Mouse (Mus musculus) gastrocnemius, adult 2 months (tissue): ENCODE data around the gene Cdrt4. TPM values are rescaled to one million over a fixed set of nuclear protein-coding genes. Genes with fewer than 3 reads are reported as not detected.

ENCODE experiments used
- DNase-seq: peaks from one replicate; pipeline ENCODE4 v3.0.0; 2022
- H3K27ac ChIP-seq: fragments of 200-600 bp; 2 replicates; pipeline ENCODE4 v1.8.1; 2022; ENCODE audit warnings: mild to moderate bottlenecking
- H3K4me3 ChIP-seq: fragments of 200-600 bp; 2 replicates; pipeline ENCODE4 v1.8.1; 2022; ENCODE audit warnings: mild to moderate bottlenecking, moderate library complexity
- CTCF ChIP-seq: fragments of 200-600 bp; IDR thresholded peaks from 2 replicates; pipeline ENCODE4 v1.8.1; 2022; ENCODE audit warnings: antibody characterized with exemption, mild to moderate bottlenecking, moderate library complexity
- intact Hi-C: fragments of 180-260 bp; cut with DNase I; formaldehyde crosslinking; loops from one replicate; pipeline ENCODE4 v1.15.1; 2025
- total RNA-seq, 2 experiments: library from RNA; stranded (reverse); gene quantifications; 2 replicates each; pipeline ENCODE4 v1.2.3; 2021

Gene Cdrt4
- total RNA-seq, 2 experiments from 2014 or later, result not detected

- no peak for TF ChIP-seq CTCF
- intact Hi-C loops, result no loop called here
- no peak for DNase-seq
- H3K4me3 ChIP-seq, result no peak overlapping the region
- no peak overlapping the region for H3K27ac ChIP-seq
Measured at GRCm38 (mm10) chr11:63009761-63010160, 58.8 kb downstream of the Cdrt4 start.

GRCm38 (mm10) chr11:63017327-63018082 lies 66.5 kb downstream of the Cdrt4 start:
- intact Hi-C loops, result no loop called here
- TF ChIP-seq CTCF, result no peak
- DNase-seq, result no peak
- no peak overlapping the region for H3K27ac ChIP-seq
- no peak overlapping the region for H3K4me3 ChIP-seq

GRCm38 (mm10) chr11:63018083-63018622 lies 67.2 kb downstream of the Cdrt4 start:
- Histone ChIP-seq H3K4me3 (no peak overlapping the region), H3K27ac (no peak overlapping the region)
- no peak for TF ChIP-seq CTCF
- intact Hi-C loops, result no loop called here
- DNase-seq, result peak; percentile 44

GRCm38 (mm10) chr11:63020633-63021032 lies 69.6 kb downstream of the Cdrt4 start:
- intact Hi-C loops, result no loop called here
- no peak for TF ChIP-seq CTCF
- Histone ChIP-seq H3K4me3 (no peak overlapping the region), H3K27ac (peak overlapping the region; percentile 56)
- DNase-seq, result no peak

GRCm38 (mm10) chr11:63021141-63021806 lies 70.3 kb downstream of the Cdrt4 start:
- intact Hi-C loops, result no loop called here
- no peak for DNase-seq
- Histone ChIP-seq H3K27ac (peak overlapping the region; percentile 28), H3K4me3 (no peak overlapping the region)
- no peak for TF ChIP-seq CTCF

- H3K4me3 ChIP-seq, result no peak overlapping the region
- intact Hi-C loops, result no loop called here
- peak overlapping the region; percentile 39 for H3K27ac ChIP-seq
- no peak for TF ChIP-seq CTCF
- DNase-seq, result peak; percentile 61
Measured at GRCm38 (mm10) chr11:63023461-63023860, 72.5 kb downstream of the Cdrt4 start.

GRCm38 (mm10) chr11:63024136-63024535 lies 73.1 kb downstream of the Cdrt4 start:
- no peak for DNase-seq
- intact Hi-C loops, result no loop called here
- no peak overlapping the region for H3K4me3 ChIP-seq

GRCm38 (mm10) chr11:63025476-63025875 lies 74.5 kb downstream of the Cdrt4 start:
- DNase-seq, result no peak
- intact Hi-C loops, result loop anchor here (5.0 kb wide), 1 partner anchor 107 kb away; no protein-coding TSS in a partner anchor

More at GRCm38 (mm10) chr11:63024136-63024535, 73.1 kb downstream of the Cdrt4 start:
- TF ChIP-seq CTCF, result no peak
- peak overlapping the region; percentile 39 for H3K27ac ChIP-seq

GRCm38 (mm10) chr11:63026651-63027141 lies 75.7 kb downstream of the Cdrt4 start:
- Histone ChIP-seq H3K27ac (peak overlapping the region; percentile 80), H3K4me3 (peak overlapping the region; percentile 40)
- peak; percentile 91 for DNase-seq
- TF ChIP-seq CTCF, result no peak
- intact Hi-C loops, result loop anchor here (5.0 kb wide), 1 partner anchor 106 kb away; no protein-coding TSS in a partner anchor

More at GRCm38 (mm10) chr11:63025476-63025875, 74.5 kb downstream of the Cdrt4 start:
- Histone ChIP-seq H3K27ac (0 out of 2 replicates have a peak overlapping the region, but pooled peaks have one; percentile 80), H3K4me3 (no peak overlapping the region)
- no peak for TF ChIP-seq CTCF

- TF ChIP-seq CTCF, result no peak
- intact Hi-C loops, result loop anchor here (5.0 kb wide), 1 partner anchor 104 kb away; no protein-coding TSS in a partner anchor
Measured at GRCm38 (mm10) chr11:63028131-63028530, 77.1 kb downstream of the Cdrt4 start.

GRCm38 (mm10) chr11:63029148-63029714 lies 78.2 kb downstream of the Cdrt4 start:
- TF ChIP-seq CTCF, result no peak
- no peak for DNase-seq
- 0 out of 2 replicates have a peak overlapping the region, but pooled peaks have one; percentile 2 for H3K4me3 ChIP-seq
- H3K27ac ChIP-seq, result peak overlapping the region; percentile 77
- intact Hi-C loops, result loop anchor here (5.0 kb wide), 1 partner anchor 103 kb away; no protein-coding TSS in a partner anchor

More at GRCm38 (mm10) chr11:63028131-63028530, 77.1 kb downstream of the Cdrt4 start:
- peak overlapping the region; percentile 80 for H3K27ac ChIP-seq
- H3K4me3 ChIP-seq, result no peak overlapping the region
- no peak for DNase-seq

- intact Hi-C loops, result loop anchor here (5.0 kb wide), 1 partner anchor 103 kb away; no protein-coding TSS in a partner anchor
- DNase-seq, result peak; percentile 52
- TF ChIP-seq CTCF, result no peak
- peak overlapping the region; percentile 77 for H3K27ac ChIP-seq
- H3K4me3 ChIP-seq, result 0 out of 2 replicates have a peak overlapping the region, but pooled peaks have one; percentile 2
Measured at GRCm38 (mm10) chr11:63029721-63030120, 78.7 kb downstream of the Cdrt4 start.
